Mouse (Mus musculus) ovary, postnatal 36 days (tissue): ENCODE results near the gene Itgav.

Experiments
- DNase-seq: peaks from one replicate; pipeline ENCODE4 v3.0.0; 2022; ENCODE audit warnings: low spot score, mixed read lengths

The Itgav gene

DNA sequence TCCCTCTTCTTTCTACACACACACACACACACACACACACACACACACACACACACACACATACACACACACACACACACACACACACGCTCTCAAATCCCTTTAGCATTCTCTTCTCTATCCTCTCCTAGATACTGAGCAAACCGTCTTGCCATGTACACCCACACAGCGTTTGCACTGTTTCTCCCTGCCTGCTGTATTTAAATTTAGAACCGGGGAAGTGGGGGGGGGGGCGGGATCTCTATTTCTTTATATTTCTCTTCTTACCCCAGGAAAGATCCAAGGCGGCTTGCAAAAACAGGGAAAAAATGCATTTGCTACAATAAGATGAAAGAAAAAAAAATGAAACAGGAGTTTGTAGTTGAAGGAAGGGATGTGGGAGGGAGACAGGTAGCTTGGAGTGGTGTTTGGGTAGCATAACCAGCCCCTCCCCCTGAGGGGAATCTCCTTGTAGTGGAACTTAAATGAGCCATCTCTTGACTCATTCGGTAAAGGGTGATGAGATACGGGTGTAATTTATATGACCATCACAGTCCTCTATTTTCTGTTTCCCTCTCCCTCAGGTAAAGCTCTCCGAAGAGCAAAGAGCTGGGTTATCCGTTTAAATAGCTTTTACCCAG lies 89.2 kb downstream of the Itgav start:
- no peak for DNase-seq

DNA sequence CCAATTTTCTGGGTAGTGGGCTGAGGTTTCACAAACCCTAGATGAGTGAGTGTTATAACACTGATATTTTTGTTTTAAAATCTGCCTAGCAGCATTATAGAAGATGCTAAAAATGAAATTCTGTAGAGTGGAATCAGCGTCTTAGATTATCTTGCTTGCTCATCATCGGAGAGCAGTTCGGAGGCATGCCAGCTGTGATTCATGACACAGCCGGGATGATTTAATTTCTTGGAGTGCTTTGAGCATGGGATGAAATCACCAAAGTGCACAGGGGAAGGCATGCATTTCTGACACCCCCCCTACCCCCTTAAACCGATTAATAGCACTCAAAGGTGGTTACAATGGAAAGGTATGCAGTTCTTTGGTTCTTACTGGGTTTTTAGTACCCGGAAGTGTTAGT lies 89.8 kb downstream of the Itgav start:
- DNase-seq: no peak

DNA sequence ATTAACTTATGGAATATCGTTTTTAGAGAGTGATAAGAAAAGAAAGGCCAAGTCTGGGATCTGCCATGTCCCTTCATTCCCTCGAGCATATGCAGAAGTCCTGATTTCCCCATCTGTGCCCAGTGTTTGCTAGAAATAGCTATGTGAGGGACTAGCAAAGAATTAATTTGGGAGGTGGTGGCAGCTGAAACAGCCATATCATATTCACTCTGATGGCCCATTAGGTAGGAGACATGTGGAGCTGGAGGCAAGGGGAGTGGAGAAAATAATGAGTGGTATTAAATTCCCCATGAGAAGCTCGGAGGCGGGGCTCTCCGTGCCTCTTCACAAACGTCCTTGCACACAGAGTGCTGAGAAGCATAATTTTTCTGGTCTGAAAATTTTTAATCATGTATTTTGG lies 92.0 kb downstream of the Itgav start:
- no peak for DNase-seq

DNA sequence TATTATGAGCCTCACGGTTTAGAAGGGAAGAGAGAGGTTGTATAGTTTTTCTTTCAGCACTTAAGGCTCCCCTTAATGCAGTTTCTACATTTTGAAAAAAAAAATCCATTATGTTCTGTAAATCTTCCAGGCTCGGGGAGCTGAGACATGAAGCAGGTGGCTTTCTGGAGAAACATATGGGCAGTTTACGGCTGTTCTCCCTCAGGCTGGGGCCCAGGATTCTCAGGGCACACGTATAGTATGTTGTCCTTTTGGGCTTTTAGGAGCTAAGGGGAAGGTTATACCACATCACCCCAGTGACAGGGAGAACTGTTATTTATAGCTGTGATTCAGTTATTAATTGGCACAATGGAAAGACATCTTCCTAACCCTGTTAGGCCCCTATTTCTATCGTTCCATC lies 101.0 kb downstream of the Itgav start:
- DNase-seq: no peak

DNA sequence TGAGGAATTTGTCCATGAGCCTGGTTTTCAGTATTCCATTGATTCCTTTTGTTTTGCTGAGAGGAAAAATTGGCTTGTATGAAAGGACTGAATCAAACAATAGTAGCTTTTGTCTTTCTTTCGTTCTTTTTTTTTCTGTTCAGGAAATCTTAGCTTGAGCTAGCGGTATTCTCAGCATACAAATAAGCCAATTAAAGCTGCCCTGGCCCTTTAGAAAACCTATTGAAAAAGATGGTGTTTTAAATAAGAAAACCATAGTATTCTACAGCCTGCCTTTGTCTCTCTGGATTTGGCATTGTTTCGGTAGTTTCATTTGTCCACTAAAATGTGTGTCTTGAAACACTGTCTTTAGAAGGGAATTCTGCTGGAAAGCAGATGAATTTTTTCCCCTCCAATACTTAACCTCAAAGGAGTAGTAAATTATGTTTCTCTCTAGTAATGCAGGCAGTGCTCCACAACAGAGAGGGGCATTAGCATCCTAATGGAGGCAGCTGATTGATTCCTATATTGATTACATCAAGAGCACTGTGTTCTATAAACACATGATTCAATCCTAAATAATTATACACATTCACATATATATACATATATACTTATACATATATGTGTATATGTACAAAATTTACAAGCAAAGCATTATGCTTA lies 104.8 kb downstream of the Itgav start:
- no peak for DNase-seq

DNA sequence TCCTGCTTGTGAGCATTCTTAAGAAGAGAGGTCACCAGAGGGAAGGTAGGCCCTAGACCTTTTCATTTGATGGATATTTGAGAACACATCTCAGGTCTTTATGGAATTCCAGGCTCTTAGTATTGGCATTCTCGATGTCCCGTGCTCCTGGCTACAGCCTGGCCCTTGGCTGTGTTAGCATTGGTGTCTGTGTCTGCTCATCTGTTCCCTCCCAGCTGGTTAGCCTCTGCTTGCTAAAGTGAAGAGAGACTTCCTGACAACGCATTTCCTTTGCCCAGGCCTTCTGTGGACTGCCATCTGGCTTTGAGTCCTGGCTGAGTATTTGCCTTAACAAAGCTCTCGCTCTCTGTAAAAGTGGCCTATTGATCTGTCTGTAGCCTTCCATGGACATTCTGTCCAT lies 108.7 kb downstream of the Itgav start:
- DNase-seq: no peak

DNA sequence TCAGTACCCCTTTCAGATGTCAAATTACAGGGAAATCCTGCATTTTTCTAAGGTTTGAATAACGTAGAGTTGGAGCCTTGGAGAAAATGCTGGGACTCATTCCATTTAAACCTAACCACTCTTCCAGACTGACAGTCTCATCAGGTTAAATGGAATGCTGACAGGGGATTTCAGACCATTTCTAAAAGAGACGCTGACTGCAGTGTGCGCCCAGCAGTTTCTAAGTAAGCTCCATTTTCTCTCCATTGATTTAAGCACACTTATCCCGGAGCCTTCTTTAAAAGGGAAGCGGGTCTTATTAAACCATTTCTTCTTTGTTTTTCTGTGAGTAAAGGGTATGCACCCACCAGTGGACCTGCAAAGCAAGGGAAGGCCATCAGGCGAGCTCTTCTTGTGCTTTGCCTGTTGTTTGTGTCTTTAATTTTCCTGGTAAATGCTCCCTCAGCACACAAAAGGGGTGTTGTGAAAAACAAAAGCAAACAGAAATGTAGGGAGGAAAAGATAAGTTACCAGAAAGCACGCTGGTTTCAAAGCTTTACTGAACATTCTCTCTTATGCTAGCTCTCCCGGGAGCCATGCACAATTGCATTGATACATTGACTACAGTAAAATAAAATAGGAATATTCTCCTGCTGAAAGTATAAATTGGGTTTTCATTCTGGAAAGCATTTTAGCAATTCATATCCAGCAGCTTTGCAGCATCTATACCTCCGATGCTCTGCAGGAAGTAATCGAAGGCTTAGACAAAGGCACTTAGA lies 111.3 kb downstream of the Itgav start:
- DNase-seq: no peak

DNA sequence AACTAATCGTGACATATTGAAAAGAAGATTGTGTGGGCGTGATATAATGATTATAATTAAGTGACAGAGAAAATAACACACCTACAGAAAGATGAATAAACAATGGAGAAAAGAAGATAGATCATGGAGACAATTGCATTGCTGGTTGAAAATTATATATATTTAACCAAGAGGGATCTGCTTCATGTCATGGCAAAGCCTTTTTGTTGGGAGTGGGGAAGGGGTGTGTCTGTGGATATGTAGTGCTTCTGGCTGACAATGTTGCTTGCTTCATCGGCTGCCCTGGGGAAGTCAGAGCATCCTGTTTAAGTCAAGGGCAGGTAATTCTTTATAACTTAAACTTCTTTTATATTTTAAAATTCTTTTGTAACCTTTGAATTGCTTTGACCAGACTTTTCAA lies 124.3 kb downstream of the Itgav start:
- DNase-seq: no peak

DNA sequence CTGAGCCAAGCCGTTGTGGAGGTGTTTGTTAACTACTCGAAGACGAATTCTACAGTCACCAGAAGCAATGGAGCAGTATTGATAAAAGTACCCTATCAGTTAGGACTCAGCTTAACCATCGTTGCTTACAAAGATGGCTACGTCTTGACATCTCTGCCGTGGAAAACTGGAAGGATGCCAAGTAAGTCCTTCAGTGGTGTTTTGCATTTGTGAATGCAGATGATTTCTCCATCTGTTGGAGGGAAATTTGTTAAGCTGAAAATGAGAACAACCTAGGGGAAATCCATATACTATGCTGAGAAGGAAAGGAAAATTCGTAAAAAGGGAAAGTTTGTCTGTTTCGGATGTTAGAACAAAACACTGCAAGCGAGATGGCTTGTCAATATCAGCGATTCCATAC lies 129.2 kb downstream of the Itgav start:
- DNase-seq: no peak

DNA sequence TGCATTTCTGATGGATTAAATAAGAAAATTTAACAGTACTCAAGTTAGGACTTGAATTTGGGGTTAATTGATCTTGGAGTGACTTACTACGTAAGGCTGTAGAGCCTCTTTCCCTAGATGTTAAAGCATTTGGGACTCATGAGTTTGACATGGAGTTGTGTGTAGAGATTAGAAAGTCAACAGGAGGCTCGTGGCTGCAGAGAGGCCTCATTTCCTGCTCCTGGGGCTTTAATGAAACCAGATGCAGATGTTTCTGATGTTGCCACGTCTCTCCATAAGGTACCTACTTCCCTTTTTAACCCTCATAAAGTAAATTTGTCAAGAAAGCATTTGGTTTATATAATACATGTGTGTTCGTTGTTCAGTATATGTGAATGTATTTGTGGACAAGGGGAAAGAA lies 132.0 kb downstream of the Itgav start:
- DNase-seq: no peak
